Mouse (Mus musculus): ENCODE measurements at regions not wholly inside any gene's neighbourhood (a gene's known extent, or its start where the extent isn't known, plus 50 kb on each side); places are given as distances from the start of the nearest gene placed in this dataset.
A peak's percentile ranks its signal among the peaks of the same experiment; 100 is the strongest.

DNA sequence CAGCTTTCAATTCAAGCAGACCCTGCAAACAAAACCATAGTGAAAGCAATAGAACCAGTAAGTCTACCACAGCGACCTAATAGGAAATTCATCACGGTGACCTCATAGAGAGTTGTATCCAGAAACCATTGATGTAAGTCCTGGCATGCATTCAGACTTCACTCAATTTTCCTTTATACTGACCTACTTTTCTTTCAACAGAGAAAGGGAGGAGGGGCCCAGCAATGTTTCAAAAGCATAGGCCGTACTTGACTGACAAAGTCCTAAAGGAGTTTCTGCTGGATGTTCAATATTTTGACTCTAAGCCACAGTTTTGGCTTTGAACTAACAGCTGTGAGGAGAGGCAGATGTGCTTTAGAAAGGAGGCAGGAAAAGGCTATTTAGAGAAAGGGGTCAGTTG lies 88.4 kb downstream of the AI593442 start:
- no peak for DNase-seq (ENCODE audit: low spot score)

DNA sequence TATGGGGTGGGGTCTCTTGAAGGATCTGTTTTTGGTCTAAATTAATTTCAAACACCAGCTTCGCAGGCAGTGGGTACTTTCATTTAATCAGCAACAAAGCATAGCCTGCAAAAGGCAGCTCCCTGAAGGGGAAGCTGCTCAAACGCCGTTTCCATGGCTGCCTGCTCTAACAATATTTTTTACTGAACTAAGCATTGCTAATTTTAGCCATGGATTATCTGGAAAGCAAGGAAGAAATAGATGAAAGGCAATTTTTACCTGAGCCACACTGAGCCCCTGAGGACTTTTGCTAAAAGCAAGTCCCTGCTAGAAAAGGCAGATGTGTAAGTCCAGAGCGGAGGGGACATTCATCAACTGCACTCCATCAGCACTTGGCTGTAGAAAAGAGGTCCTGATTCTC lies 105.5 kb downstream of the AI593442 start:
- DNase-seq (ENCODE audit: low spot score): no peak

DNA sequence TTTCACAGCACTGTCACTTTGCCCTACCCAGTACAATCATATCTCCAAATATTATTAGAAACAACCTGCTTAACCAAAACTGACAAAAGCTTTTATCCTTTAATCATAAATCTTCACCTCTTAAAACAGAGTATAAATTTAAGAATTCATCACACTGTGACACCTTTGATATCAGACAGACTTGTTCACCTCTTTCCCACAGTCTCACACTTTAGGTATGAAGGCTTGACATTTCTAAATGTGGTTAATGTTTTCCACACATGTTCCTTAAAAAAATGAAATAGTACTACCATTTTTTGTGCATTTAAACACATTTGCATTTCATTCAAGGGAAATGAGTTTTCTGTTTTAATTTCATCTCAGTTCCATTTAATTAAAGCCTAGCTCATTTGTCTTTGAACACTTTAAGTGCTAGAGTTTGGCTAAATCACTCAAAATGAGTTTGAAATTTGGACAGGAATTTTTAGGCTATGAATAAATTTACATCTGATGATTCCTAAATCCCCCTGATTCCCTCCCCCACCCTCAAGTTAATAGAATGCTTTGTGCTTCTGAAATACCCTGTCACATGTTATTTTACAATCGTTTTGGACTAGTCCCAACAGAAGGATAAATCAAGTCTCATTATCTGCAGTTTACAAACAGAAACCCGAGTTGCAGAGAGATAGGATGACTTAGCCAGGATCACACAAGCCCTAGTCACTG lies 127.9 kb downstream of the AI593442 start:
- no peak for DNase-seq (ENCODE audit: low spot score)

DNA sequence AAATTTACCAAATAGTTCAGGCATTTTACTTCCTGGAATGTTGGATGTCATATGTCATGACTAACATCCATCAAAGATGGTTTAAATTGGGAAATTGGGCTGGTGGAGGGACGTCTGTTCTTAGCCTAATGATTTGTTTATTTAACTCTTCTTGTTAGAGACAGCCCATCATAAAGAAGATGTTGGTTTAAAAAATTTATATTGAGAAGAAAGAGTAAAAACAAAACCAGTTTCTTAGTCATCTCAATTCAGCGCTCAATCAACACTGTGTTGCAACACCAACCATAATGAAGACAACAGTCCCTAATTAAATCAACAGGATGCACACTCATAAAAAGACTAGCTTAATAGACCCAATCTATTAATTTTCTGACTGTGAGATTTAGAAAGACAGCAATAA lies 133.5 kb downstream of the AI593442 start:
- DNase-seq (ENCODE audit: low spot score): no peak

DNA sequence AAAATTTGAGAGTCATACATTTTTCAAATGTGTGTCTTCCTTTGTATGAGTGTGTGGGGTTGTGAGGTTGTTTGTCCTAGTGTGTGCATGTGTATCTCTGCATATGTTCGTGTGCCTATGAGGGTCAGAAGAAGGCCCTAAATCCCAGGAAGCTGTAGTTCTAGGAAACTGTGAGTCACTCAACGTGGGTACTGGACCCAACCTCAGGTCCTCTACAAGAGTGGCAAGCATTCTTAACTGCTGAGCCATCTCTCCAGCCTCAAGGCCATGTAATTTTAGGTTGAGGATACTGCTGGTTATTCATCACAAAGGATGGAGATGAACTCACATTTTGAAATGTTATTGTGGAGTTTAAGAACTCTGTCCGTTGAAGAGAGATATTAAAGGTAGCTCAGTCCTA lies 140.5 kb downstream of the AI593442 start:
- no peak for DNase-seq (ENCODE audit: low spot score)

DNA sequence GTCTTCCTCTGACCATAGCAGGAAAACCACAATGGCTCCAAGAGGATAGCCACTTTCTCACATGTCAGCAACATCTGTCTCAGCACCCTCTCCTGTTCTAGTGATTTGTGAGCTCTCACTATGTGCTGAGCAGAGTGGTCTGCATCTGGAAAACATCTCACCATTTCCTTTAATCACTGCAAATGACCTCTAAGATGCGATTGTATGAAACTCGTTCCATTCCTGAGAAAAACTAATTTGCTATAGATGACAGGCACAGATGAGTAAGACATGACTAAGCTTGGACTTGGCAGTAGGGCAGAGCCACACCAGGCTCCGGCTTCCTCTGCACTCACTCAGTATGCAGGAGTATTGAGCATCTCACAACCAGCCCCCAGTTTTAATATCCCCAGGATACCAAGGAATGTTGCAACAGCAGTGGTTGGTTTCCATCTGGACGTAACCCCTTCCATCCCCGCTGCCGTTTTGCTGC lies 150.1 kb downstream of the AI593442 start:
- no peak for DNase-seq (ENCODE audit: low spot score)

DNA sequence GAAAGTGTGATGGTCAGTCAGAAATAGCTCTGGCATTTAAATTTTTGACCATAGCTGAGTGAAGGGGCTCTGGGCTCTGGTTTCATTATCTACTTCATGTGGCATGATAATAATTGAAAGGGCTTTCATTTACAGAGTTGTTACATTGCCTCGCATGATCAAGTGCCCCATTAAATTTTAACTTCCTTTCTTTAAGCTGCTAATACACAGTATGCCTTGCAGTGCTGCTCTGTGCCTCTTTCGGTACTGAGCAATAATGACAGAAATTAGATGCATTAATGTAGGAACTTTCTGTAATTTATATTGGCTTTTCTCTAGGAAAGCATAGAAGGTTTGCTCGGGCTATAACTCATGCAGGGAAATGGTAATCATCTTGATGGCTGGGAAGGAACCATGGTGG lies 179.1 kb downstream of the AI593442 start:
- DNase-seq (ENCODE audit: low spot score): no peak

DNA sequence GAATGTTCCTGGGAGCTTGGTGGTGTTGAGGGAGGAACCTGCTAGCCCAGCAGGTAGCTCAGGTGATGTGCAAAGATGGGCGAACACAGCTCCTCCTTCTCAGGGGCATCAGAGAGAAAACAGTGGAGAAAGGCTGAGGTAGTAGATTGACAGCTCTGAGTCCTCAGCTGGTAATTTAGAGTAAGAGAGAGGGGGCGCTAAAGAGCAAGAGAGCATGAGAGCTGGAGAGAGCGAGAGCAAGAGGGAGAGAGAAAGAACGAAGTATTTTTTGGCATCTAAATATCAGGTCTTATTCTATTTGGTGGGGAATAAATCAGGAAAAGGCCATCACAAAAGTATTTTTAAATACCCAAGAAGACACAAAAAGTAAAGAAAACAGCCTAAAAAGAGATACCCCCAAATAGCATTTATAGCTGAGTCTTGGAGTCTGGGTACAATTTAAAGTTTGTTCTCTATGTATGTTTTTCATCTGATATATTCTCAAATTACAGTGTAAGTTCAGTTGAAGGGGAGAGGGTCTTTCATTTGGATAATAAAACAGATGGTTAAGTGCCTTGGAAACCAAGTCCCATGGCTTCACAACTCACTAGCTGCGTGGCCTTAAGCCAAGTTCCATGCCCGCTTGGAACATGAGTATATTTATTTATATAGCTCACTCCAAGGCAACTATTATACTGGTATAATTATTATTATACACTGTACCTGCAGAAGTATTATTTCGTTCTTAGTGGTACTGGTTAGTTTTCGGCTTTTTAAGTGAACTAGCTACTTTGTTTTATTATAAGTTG lies 183.9 kb downstream of the AI593442 start:
- DNase-seq (ENCODE audit: low spot score): peak; percentile 3

DNA sequence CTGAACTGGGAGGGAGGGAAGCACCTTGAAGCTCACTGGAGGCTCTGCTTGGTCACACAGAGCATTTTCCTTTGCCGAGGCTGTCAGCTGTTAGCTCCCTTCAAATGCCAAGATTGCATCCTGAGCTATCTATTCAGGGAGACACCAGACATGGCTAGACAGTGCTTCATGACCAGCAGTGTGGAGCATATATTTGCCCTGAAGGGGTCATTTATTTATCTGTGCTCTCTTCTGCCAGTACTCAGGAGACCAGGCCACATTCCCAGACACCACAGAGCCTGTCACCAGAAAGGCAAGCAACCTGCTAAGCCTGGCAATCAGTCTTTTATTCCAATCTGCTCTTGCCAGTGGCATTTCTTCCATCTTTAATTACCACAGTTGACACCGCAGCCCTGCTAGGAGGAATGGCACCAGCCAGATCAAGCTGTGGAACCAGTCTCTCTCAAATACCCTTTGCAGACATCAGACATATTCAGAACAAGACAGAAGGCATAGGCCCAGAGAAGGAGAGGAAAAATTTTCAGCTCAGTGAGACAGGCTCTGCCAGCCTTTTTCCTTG lies 186.6 kb downstream of the AI593442 start:
- DNase-seq (ENCODE audit: low spot score): no peak

DNA sequence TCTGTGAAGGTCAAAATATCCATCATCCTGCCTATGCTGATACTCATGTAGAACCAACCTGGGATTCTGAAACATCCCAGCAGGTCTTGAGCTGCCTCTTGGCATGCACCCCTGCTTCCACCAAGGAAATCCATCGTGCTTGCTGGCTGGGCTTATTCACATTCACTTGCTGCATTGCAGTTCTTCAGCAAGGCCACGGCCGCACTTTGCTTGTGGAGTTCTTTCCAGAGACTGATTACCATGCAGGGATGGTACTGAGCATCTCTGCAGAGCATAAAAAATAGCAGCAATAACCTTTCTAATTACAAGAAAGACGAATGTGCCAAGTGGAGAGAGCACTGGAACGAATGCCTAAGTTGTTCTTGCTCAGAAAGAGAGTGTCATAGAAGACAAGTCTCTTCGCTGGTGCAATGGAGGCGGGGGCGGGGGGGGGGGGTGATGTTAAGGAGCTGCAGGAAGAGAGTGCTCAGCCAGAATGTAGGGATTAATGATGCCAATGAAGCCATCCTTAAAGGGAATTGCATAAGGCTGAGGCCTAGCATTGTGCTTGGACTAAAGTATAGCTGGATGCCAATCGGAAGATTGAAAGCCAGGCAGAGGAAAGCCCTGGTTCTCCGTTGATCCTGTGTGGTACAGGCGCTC lies 205.9 kb downstream of the AI593442 start:
- DNase-seq (ENCODE audit: low spot score): no peak

DNA sequence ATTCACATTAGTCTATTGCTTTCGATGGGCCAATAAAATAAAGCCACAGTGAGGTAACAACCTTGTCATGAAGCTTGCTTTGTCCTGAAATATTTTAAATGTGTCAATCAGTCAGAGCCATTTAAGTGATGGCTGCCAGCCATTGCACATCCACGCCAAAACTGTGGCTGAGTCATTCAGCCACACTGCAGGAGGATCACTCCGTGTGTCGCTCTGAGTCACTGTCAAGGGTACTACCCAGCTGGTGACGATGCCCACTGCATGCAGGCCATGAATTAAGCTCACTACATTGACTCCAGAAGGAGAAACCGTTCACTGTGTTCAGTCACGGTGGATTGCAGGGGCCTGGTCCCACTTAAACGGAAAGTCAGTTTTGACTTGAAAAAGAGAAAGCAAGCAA lies 206.7 kb downstream of the AI593442 start:
- no peak for DNase-seq (ENCODE audit: low spot score)

DNA sequence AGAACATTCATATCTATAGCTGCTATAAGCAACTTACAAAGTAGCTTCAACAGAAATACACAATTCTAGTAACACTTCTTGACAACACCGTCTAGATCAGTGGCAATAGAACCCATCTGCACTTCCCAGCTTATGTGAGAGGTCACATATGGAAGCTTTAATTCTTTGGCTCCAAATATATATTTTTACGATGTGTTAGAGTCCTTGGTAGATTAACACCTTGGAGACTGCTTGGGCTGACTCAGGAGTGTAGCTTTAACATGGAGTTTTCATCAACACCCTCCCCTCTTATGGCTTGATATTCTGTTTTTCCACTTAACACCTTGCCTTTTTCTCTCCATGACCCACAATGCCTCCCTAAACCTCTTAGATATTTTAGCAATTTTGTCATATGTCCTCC lies 221.1 kb downstream of the AI593442 start:
- DNase-seq (ENCODE audit: low spot score): no peak

DNA sequence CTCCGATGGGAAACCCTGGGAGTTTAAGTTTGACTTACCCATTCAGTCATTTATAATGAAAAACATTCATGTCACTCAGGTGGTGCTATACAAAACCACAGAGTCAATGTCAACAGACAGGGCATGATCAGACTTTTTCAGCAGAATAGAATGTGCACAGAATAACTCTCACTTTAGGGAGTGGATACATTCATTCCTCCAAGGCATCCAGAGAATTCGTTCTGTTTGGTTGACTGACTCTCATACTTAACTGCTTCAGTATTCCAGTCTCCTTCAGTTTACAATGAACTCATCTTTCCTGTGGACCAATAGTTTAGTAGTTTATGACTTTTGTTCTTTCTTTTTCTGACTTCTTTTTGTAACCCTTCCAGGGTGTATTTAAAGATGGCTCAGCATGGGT lies 225.1 kb downstream of the AI593442 start:
- DNase-seq (ENCODE audit: low spot score): no peak

DNA sequence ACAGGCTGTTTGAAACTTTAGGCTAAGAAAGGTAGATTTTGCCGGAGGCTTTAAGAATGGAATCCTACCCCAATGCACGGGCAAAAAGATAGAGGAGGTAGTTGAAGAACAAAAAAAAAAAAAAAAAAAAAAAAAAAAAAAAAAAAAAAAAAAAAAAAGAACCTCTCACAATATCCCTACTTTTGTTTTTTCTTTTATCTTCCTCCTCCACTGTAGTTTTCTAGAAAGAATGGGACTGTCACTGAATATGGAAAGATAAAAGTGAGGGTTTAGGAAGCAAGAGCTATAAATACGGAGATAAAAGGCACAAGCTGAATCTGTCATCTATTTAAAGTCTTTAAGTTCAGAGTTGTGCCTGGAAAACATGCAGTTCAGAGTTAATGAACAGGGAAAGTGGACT lies 227.8 kb downstream of the AI593442 start:
- DNase-seq (ENCODE audit: low spot score): no peak

DNA sequence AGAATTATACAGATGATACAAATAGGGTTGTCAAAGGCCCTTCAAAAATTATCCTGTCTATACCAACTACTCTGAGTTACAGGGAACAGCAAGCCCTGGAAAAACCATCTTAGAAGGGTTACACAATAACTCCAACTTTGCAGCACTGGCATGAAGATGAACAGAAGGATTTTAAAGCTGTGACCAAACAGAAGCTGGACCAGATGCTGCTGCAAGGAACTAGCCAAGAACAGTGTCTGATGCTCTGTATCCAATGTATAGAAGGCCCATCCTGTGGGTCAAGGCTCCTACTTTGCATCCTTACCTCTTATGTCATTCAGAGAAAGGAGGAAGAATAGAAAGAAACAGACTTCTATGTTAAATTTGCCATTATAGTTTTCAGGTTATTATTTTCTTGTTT lies 231.3 kb downstream of the AI593442 start:
- DNase-seq (ENCODE audit: low spot score): no peak

DNA sequence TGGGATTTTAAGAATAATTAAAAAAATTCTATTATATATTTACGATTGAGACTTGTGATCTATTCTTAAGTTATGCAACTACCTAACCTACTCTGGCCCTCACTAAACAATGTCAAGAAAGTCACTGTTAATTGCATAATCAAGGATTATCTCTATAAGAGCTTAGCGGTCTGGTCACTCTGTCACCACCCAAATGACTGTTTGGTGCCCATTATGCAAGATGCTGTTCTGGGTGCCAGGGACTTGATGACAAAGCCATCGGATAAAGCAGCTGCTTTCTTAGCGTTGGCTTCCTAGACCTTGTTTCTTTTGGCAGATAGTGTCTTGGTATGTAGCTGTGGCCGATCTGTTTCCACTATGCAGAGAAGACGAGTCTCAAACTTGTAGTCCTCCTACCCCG lies 236.4 kb downstream of the AI593442 start:
- DNase-seq (ENCODE audit: low spot score): no peak

DNA sequence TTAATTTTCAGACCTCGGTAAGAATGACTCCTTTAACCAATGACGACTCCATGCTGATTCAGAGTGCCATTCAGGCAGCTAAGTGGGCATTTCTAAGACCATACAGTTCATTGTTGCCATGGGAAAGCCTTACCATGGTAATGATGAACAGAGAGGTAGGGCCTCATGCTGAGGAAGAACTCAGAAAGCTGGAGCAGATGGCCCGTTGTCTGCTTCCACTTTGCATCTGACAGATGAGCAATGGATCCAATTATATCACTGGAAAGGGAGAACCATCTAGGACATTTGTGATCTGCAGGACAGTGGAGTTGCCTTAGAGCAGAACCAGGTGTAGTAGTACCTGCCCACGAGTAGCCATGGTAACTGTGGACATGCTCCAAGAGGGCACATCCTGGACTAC lies 245.4 kb downstream of the AI593442 start:
- DNase-seq (ENCODE audit: low spot score): no peak

DNA sequence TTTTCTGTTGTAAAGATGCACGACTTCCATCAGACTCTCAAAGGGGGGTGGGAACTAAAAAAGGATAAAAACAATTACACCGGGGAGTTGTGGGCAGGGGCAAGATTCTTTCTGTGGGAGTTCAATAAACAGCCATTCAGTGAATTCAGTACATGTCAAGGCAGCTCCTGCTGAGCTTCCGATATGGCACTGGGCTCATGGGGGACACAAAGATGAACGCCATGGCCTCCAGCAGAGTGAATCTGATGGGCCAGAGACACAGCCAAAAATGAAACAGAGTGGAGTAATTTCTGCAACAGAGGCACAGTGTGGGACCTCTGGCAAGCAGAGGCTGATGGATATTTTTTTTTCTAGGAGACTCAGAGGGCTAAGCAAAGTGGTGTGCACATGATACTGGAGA lies 254.2 kb downstream of the AI593442 start:
- DNase-seq (ENCODE audit: low spot score): no peak

DNA sequence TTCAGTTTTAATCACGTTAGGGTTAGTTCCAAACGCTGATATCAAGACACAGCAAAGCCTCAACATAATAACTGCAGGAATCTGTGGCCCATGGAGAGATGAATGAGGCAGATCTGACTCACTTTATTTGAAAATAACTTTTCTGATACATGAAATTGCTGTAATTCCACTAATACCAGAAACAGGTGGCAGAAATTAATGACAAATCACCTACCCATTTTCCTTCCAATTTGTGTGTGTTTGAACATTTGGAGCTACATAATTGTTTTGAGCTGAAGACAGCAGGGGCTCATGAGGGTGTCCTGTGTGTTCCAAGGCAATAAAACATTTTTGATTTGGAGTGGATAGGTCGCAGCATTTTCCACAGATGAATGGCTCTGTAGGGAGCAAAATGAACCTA lies 254.2 kb upstream of the Zc3h12c start:
- no peak for DNase-seq (ENCODE audit: low spot score)

DNA sequence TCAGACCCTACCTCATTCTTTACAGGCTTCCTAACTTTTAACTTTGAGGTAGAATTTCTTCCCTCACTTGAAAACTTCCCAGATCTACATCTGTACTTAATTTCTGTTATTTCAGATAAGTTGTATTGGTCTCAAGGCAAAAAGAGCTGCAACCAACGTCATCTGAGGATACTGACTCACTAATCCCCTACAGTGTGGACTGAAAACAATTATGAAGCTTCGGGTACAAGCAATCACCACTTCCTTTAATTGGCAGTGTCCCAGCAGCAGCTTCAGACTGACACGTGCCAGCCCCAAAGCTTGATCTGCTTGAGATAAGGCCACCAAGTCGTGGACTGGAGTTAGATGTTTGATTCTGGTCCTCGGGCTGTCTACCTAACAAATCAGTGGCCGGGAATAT lies 247.3 kb upstream of the Zc3h12c start:
- no peak for DNase-seq (ENCODE audit: low spot score)

DNA sequence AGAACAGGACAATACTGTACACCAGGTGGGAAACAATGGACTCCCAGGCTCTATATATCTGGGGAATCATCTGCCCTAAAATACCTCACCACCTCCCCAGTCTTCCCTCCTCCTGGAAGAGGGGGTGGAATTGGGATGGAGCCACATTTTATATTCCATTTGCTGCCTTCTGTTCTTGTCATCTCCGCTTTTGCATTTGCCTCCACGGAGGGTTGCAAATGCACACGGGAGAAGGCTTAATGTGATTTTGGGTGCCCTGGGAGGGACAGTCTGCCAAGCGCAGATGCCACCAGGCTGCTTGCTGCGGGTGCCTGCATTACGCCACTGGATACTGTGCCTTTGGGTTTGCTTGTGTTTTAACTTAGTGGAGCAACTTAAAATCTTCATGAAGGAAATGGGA lies 239.5 kb upstream of the Zc3h12c start:
- no peak for DNase-seq (ENCODE audit: low spot score)

DNA sequence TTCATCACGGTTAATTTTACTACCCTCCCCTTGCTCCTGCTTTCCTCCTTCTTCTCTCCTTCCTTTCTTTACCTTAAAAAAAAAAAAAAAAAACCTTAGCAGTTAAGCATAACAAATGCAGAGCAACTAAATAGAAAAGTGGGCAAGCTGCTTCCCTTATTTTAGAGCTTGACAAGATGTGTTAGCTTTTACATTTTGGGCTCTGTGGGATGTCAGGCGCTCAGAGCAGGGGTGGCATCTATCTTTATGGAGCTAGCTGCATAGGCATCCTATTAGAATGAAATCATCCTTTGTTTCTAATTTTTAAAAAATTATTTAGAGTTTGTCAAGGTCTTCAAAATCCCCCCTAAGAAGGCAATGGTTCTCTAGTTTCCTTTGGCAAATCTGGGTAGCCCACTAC lies 234.1 kb upstream of the Zc3h12c start:
- DNase-seq (ENCODE audit: low spot score): no peak

DNA sequence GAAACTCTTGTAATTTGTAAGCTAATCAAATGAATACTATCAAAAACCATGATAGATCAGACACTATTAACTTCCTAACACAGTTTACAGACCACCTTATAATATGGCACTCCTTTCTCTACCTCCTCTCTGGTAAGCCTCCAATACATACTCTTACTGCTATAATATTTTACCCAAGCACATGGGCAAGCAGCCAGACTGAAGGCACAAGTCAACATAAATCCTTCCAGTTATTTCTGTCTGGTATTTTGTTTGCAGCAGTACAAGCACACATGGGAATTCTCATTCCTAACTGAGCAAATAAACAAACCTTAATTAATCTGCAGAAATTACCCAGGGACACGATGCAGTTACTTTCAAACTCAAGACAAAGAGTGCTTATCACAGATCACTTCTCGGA lies 210.7 kb upstream of the Zc3h12c start:
- no peak for DNase-seq (ENCODE audit: low spot score)
